19 mouse cellular contexts compared by ENCODE assay signal in genomic region chr6:128796321-128796955, GRCm38 (mm10). TPM values are rescaled to one million over a fixed set of nuclear protein-coding genes. Genes with fewer than 3 reads are reported as not detected.
DNase-seq lines count a peak whose midpoint lies in the region; ATAC-seq and TF ChIP-seq lines count a peak whose summit lies in the region.
"Had no signal": no experiment of that assay in that cellular context is flagged by ENCODE, and none has a peak within 500 bp of the region (broad histone marks: within the 10 kb centered on the region; RNA-seq: fewer than 3 reads in every experiment).

No protein-coding gene starts in this region.

- no peak for TF ChIP-seq POLR2A in bone marrow, adult 2 months (IDR thresholded peaks at IDR 0.05; ENCODE audit: borderline replicate concordance, control insufficient read depth, low read depth, low read length)

- H3K9me3 ChIP-seq in forebrain, postnatal 0 days (ENCODE audit: low read length): no peaks in the 10 kb centered on the region
- H3K9me3 ChIP-seq: embryonic facial prominence, embryonic 15.5 days; heart, embryonic 13.5 days; kidney, embryonic 15.5 days; liver, embryonic 15.5 days had no signal

- peak; percentile 85 for DNase-seq in 416B (ENCODE audit: low read depth)
- DNase-seq in A20 (ENCODE audit: low read depth, low spot score): peak; percentile 78
- DNase-seq in naive thymus-derived CD4-positive, alpha-beta T cell, adult 2 months (ENCODE audit: low read depth): peak; percentile 52
- DNase-seq in left cerebral cortex, postnatal 14 days (ENCODE audit: low spot score in 2 of 2): no peak
- no peak for DNase-seq in adrenal gland, postnatal 36 days
- no peak for DNase-seq in forebrain, postnatal 0 days
- no peak for DNase-seq in left cerebral cortex, postnatal 10 days (ENCODE audit: extremely low spot score in 1 of 2, low spot score in 2 of 2)
- DNase-seq: gastrocnemius, postnatal 25 days; layer of hippocampus, adult 9-11 months; left cerebral cortex, postnatal 4 days had no signal

- whole genome bisulfite sequencing in bone marrow, adult 2 months: 12% methylated on average over 8 of the region's 8 CpGs
- WGBS in forebrain, postnatal 0 days: 73% methylated on average over 8 of the region's 8 CpGs

- H3K27ac ChIP-seq in bone marrow, adult 2 months (ENCODE audit: control insufficient read depth, insufficient read depth, low read depth, low read length, poor library complexity): peak overlapping the region; percentile 65
- no peak overlapping the region for H3K27ac ChIP-seq in forebrain, postnatal 0 days (ENCODE audit: low read depth, low read length)
- H3K27ac ChIP-seq: embryonic facial prominence, embryonic 15.5 days; heart, embryonic 13.5 days; kidney, embryonic 15.5 days; liver, embryonic 15.5 days had no signal

- no peak overlapping the region for H3K4me3 ChIP-seq in bone marrow, adult 2 months (replicated peaks; ENCODE audit: control insufficient read depth, low read depth, low read length)
- no peak overlapping the region for H3K4me3 ChIP-seq in forebrain, postnatal 0 days (ENCODE audit: low read depth, low read length)
- H3K4me3 ChIP-seq: embryonic facial prominence, embryonic 15.5 days; heart, embryonic 13.5 days; kidney, embryonic 15.5 days; liver, embryonic 15.5 days had no signal

- H3K4me2 ChIP-seq in forebrain, postnatal 0 days (ENCODE audit: low read depth): no peak overlapping the region
- H3K4me2 ChIP-seq: embryonic facial prominence, embryonic 15.5 days; heart, embryonic 13.5 days; kidney, embryonic 15.5 days; liver, embryonic 15.5 days had no signal

- no peaks in the 10 kb centered on the region for H3K36me3 ChIP-seq in forebrain, postnatal 0 days (ENCODE audit: insufficient read depth)
- H3K36me3 ChIP-seq: embryonic facial prominence, embryonic 15.5 days; G1E; heart, embryonic 13.5 days; kidney, embryonic 15.5 days; liver, embryonic 15.5 days had no signal

- ATAC-seq in forebrain, postnatal 0 days: no peak
- ATAC-seq: forebrain, embryonic 14.5 days; hindbrain, embryonic 16.5 days had no signal

- intact Hi-C loops in left cerebral cortex, postnatal 14 days (cut with DNase I): no loop called here
- intact Hi-C loops in left cerebral cortex, postnatal 10 days (cut with DNase I): no loop called here

- H3K4me1 ChIP-seq in bone marrow, adult 2 months (ENCODE audit: control insufficient read depth, insufficient read depth, low read length): peaks cover 3% of the 10 kb centered on the region; the same call in 1 of the 2 replicates
- no peaks in the 10 kb centered on the region for H3K4me1 ChIP-seq in forebrain, postnatal 0 days (ENCODE audit: insufficient read depth)

- no peak overlapping the region for H3K9ac ChIP-seq in forebrain, postnatal 0 days
- H3K9ac ChIP-seq: embryonic facial prominence, embryonic 15.5 days; heart, embryonic 13.5 days; kidney, embryonic 15.5 days; liver, embryonic 15.5 days had no signal

- TF ChIP-seq CTCF in bone marrow, adult 2 months (IDR thresholded peaks at IDR 0.05; ENCODE audit: control insufficient read depth, insufficient read depth, low read length): no peak
- TF ChIP-seq CTCF in forebrain, postnatal 0 days (IDR thresholded peaks at IDR 0.05; ENCODE audit: low read depth): no peak

- H3K27me3 ChIP-seq in forebrain, postnatal 0 days (ENCODE audit: insufficient read depth, low read length): no peaks in the 10 kb centered on the region
- H3K27me3 ChIP-seq: embryonic facial prominence, embryonic 15.5 days; heart, embryonic 13.5 days; kidney, embryonic 15.5 days; liver, embryonic 15.5 days had no signal

RNA-seq across cellular contexts. Expression of gene Klrb1c, which starts 7.4 kb away (rescaled TPM):
- 0.77 and 6.6 TPM in 2 replicates for polyA plus RNA-seq in bone marrow, adult 2 months (2011; ENCODE audit: insufficient read depth, insufficient read length, low replicate concordance, missing spikeins)
- total RNA-seq in left cerebral cortex, postnatal 14 days (2021): not detected
- total RNA-seq in adrenal gland, postnatal 36 days (2021): under 1 TPM; 0.16 to 0.20 TPM
- total RNA-seq in forebrain, postnatal 0 days (2014; rRNA removed): 0.08 and 0.24 TPM in 2 replicates
- polyA plus RNA-seq in forebrain, postnatal 0 days (2015; fragmentation: Nextera tagmentation; extraction: Ambion mirVana): 0.24 TPM in 1 of 2 replicates, not detected in the other
- total RNA-seq in left cerebral cortex, postnatal 10 days (2021): not detected
- total RNA-seq: gastrocnemius, postnatal 25 days; left cerebral cortex, postnatal 4 days had no signal
- polyA plus RNA-seq: forebrain, embryonic 14.5 days; G1E; stomach, embryonic 14.5 days had no signal

RNA-seq across cellular contexts. Expression of gene Gm44511, which starts 29.7 kb away (rescaled TPM):
- polyA plus RNA-seq in bone marrow, adult 2 months (2011; ENCODE audit: insufficient read depth, insufficient read length, low replicate concordance, missing spikeins): 2.3 TPM in 1 of 2 replicates, not detected in the other
- not detected for total RNA-seq in left cerebral cortex, postnatal 14 days (2021)
- not detected for total RNA-seq in adrenal gland, postnatal 36 days (2021)
- not detected in 2 replicates for total RNA-seq in forebrain, postnatal 0 days (2014; rRNA removed)
- not detected in 2 replicates for polyA plus RNA-seq in forebrain, postnatal 0 days (2015; fragmentation: Nextera tagmentation; extraction: Ambion mirVana)
- total RNA-seq in left cerebral cortex, postnatal 10 days (2021): not detected
- total RNA-seq: G1E; gastrocnemius, postnatal 25 days; left cerebral cortex, postnatal 4 days had no signal
- polyA plus RNA-seq: embryonic facial prominence, embryonic 15.5 days; forebrain, embryonic 14.5 days; G1E; heart, embryonic 13.5 days; hindbrain, embryonic 16.5 days; kidney, embryonic 15.5 days; liver, embryonic 15.5 days; stomach, embryonic 14.5 days had no signal

RNA-seq across cellular contexts. Expression of gene Klrb1b, which starts 29.7 kb away (rescaled TPM):
- polyA plus RNA-seq in bone marrow, adult 2 months (2011; ENCODE audit: insufficient read depth, insufficient read length, low replicate concordance, missing spikeins): 0.68 TPM in 1 of 2 replicates, not detected in the other
- total RNA-seq in left cerebral cortex, postnatal 14 days (2021): not detected
- total RNA-seq in adrenal gland, postnatal 36 days (2021): under 1 TPM in 1 of 2 experiments, not detected in 1; 0.23 TPM
- total RNA-seq in forebrain, postnatal 0 days (2014; rRNA removed): not detected in 2 replicates
- polyA plus RNA-seq in forebrain, postnatal 0 days (2015; fragmentation: Nextera tagmentation; extraction: Ambion mirVana): not detected in 2 replicates
- not detected for total RNA-seq in left cerebral cortex, postnatal 10 days (2021)
- total RNA-seq: gastrocnemius, postnatal 25 days; left cerebral cortex, postnatal 4 days had no signal
- polyA plus RNA-seq: embryonic facial prominence, embryonic 15.5 days; forebrain, embryonic 14.5 days; G1E; heart, embryonic 13.5 days; hindbrain, embryonic 16.5 days had no signal

Comparison
In these comparisons a context has a peak if more than half of its experiments do, and no peak if none do; other contexts are left out.
1. DNase-seq: peak in 416B (single experiment), A20 (single experiment) and naive thymus-derived CD4-positive, alpha-beta T cell, adult 2 months (single experiment); none in left cerebral cortex, postnatal 14 days (0 of 2), adrenal gland, postnatal 36 days (0 of 2), forebrain, postnatal 0 days (single experiment) and left cerebral cortex, postnatal 10 days (0 of 2).